Mouse (Mus musculus): ENCODE results near the gene Pds5b.
"Not testable (repeated sequence)": the region's sequence is repeated elsewhere in the genome, so short reads cannot be mapped to it uniquely, and the experiment has no call there.

Gene Pds5b

DNA sequence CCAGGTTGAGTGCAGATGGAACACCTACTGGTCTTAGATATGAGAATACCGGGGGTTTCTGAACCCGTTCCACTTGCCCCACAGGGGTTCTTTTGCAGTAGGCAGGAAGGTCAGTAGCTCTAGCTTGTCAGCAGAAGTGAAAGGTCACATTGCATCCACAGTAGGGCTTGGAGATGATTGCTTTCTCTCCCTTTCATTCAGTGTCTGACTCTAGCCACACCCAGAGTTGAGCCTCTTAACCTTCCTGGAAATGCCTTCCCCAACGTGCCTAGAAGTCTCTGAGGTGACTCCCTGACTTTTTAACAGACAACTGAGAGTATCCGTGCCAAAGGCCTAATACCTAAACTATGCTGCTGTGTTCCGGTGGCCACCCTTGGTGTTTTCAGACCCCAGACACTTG, 146.0 kb downstream of the Pds5b start:
- in situ Hi-C loops (cut with MboI; ENCODE audit: low sequenced_read_pairs), result no loop called here

DNA sequence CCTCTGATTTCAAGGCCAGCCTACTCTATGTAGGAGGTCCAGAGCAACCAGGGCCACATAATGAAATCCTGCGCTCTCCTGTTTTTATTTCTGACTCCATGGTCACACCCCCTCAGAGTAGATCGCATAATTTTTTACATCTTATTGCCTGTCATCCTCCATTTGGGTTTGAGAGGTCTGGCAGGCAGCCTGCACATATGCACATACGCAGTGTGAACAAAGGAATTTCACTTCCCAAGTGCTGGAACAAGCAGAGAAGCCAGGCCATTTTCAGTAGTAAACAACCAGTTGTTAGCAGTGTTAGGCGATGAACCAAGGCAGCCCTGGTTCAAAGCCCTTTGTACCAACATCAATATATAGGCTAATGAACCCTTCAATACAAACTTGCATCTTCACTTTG, 147.6 kb downstream of the Pds5b start:
- in situ Hi-C loops (cut with MboI; ENCODE audit: low sequenced_read_pairs), result no loop called here

DNA sequence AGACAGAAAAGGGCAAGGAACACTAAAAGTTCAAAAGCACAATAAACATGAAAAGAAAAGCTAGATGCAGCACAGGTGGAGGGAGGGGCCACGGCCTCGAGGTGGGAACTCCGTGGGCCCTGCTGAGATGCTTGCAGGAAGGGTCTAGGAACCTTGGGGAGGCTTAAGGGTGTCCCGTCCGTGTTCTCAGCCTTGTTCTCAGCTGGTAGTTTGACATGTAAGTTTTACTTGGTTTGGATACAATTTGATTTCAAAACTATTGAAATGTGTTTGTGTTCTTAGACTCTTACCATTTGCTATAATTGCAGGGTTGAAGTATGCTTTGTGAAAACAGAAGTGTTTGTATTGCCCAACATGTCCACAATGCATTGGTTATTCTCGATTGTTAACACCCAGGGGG, 149.2 kb downstream of the Pds5b start:
- in situ Hi-C loops (cut with MboI; ENCODE audit: low sequenced_read_pairs), result no loop called here

DNA sequence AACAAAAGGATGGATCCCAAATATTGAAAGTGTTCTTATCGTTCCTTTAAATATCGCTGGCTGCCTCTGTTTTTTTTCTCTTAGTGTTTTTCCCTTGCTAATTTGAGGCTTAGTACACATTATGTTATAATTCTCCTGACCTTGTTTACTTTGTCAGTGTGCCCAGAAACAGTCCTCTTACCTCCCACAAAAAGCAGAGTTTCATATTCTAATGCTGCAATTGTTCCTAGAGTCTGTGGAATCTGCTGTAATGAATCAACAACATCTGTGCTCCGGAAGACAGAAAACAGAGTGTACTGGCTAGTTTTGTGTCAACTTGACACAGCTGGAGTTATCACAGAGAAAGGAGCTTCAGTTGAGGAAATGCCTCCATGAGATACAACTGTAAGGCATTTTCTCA, 149.8 kb downstream of the Pds5b start:
- in situ Hi-C loops (cut with MboI; ENCODE audit: low sequenced_read_pairs), result no loop called here

DNA sequence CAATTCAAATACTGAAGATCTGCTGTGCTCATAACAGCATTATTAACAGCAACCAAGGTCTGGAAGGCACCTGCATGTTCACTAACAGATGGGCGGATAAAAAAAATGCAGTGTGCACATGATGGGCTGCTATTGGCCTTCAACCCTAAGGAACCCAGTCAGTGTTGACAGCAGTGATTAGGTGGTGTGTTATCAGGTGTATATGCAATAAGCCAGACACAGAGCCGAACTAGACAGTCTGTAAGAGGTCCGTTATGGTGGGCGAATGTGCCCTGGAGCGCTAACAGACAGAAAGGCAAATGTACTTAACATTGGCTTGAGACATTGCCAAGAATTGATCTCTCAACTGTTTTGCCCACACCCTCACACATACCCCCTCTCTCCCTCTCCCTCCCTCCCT, 156.0 kb downstream of the Pds5b start:
- in situ Hi-C loops (cut with MboI; ENCODE audit: low sequenced_read_pairs), result no loop called here

DNA sequence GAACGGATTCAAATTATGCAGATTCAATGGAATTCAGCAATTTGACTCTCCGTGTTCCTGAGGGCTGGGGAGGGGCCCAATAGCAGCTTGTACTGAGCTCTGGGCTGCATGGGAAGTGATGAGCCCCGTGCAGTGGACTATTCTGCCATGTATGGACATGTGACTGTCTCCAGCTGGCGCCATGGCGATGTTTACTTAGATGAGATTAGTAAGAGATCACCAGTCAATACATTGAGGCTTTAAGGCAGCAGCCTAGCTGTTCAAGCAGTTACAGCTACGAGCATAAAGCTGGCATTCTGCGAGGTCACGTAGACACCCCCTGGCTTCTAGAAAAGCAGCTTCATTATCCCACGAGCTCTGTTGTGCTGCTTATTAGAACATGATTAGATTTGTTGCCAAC, 157.2 kb downstream of the Pds5b start:
- in situ Hi-C loops (cut with MboI; ENCODE audit: low sequenced_read_pairs), result no loop called here

DNA sequence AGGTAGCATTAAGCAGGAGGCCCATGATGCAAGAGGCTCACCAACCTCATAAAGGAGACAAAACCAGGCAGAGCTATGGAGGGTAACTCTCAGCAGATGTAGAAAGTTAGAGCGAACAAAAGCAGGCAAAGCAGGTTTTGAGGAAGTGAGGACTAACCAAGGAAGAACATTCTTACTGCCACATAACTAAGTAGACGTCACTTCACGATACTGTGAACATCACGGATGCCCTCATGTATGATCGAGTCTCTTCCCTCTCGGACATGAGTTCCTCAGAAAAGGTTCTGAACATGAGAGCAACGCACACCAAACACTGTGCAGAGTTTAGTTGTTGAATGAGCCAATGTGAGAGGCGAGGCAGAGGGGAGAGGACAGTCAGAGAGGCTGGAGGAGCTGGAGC, 163.2 kb downstream of the Pds5b start:
- in situ Hi-C loops (cut with MboI; ENCODE audit: low sequenced_read_pairs), result no loop called here

DNA sequence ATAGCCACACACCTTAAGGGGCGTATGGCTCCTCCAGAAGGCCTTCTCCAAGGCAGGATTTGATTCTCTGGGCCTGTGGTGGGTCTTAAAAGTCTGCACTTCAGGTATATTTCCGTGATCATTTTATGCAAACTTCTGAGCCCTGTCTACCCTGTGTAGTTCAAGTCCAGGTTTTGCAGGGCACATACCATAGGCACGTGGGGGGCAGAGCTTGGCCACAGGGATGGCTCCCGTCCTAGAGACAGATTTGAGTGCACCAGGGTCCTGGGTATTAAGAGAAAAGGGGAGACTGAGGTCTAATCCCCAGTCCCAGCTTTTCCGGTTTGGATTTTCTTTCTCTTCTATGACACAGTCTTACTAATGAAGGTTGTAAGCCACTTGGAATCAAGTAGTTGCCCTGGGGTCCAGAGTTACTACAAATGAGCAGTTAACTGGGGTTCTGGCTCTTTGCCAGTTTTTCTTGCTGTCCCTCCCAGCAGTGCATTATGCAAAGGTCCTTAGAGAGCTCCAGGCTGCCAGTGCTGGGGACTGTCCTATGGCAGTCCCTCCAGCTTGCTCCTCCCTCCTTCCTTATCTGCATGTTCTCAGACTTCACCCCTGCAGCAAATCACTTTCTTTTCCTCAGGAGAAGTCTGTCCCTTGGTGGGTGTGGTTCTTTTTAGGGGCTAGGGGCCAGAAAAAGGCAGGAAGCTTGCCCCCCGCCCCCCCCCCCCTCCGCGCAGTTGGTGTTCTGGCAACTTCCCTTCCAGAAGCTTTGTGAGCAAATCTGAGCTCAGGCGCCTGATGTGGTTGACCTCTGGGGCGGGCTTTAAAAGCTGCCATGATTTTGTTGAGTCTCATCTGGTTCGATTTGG, 166.4 kb downstream of the Pds5b start:
- in situ Hi-C loops (cut with MboI; ENCODE audit: low sequenced_read_pairs), result no loop called here

DNA sequence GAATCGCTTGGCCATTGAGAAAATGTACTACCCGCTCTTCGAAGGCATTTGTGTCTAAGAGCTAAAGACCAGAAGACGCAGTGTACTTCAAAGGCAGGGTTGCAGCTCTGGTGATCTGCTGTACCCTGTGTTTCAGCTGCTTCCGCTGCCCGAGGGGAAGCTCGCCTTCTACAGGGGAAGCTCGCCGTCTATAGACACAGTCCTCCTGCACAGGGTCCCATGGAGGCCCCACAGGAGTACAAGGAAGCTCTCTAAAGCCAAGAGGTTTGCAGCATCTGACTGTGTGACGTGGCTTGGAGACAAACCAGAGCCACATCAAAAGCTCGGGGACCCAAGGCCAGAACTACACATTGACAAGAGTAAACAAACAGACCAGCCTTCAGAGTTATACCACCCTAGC, 167.1 kb downstream of the Pds5b start:
- in situ Hi-C loops (cut with MboI; ENCODE audit: low sequenced_read_pairs), result no loop called here

DNA sequence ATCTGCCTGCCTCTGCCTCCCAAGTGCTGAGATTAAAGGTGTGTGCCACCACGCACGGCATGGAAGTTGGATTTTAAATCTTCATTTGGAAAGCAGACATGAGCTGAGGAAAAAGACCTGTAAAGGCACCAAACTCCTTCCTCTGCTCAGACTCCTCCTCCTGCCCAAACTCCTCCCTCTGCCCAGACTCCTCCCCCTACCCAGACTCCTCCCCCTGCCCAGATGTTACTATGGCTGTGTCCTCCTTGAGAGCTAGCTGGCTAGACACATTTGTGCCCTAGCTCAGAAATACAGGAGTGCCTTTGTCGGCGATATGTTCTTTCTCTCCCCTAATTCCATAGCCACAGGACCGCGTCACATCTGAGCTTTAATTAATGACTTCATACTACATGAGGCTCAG, 172.4 kb downstream of the Pds5b start:
- in situ Hi-C loops (cut with MboI; ENCODE audit: low sequenced_read_pairs), result no loop called here

DNA sequence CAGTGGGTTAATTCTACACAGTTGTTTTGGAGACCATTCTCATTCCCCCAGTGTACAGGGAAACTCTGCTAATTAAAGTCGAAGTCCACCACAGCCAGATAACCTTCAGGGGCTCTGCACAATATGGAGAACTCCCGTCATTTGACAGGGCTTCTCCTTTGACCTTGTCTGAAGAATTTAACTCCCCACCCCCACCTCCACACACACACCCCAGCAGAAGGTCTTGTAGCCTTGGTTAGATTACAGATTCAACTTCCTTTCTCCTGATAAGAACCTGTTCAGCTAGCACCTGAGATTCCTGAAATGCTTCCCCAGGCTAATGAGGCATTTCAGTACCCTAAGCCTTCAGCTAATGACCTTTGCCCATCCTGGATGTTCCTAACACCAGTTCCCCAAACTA, 177.3 kb downstream of the Pds5b start:
- in situ Hi-C loops (cut with MboI; ENCODE audit: low sequenced_read_pairs), result no loop called here

DNA sequence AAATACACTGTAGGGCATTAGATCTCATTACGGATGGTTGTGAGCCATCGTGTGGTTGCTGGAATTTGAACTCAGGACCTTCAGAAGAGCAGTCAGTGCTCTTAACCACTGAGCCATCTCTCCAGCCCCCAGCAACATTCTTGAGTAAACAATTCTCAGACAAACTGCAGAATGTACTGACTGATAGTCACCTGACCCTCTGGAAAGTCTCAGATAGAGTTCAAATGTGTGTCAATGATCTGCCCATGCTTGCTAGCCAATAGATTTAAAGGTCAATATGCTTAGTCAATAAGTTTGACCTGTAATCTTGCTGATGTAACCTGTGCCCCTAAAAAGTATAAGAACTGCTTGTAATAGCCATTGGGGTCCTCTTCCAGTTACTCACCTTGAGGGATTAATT, 178.6 kb downstream of the Pds5b start:
- in situ Hi-C loops (cut with MboI; ENCODE audit: low sequenced_read_pairs), result not testable (repeated sequence)

DNA sequence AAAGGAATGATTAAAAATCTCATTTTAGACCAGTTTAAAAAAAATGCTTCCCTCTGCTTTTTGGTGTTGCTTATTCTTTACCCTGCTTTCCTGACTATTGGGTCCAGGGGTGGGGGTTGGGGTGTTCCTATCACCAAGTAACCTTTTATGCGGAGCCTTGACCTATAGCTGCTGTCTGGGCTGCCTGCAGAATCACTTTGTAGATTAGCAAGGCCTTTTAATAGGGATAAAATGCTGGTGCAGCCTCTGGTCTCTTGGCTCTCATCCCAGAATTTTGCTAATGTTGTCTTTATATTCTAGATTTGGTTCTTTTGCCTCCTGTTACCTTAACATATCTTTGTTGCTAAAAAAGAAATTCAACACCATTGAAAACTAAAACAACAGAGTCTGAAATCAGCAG, 181.0 kb downstream of the Pds5b start:
- in situ Hi-C loops (cut with MboI; ENCODE audit: low sequenced_read_pairs), result no loop called here

DNA sequence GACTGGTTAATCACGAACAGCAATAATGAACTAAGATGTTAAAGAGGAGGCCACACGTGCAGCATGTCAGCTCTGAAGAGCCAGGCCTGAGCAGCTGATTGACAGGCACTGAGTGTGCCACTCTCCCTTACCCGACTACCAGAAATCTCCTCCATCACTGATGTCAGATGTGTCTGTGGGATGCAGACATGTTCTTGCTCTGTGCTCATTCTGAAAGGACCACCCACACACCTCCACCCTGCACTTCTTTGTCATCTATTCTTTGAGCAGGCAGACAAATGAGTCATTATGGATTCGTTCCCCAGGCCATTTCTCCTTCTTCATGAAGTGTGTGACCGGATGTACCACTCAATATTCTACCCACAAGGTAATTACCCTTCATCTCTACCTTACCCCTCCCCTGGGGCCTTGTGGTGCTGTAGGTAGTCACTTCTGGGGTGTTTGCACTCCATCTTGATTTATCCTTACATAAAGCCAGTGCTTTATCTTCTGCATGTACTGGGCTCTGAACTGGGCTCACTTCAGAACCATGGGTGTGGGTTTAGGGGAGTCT, 186.2 kb downstream of the Pds5b start:
- in situ Hi-C loops (cut with MboI; ENCODE audit: low sequenced_read_pairs), result no loop called here
